Mouse (Mus musculus) C2C12 (cell line): ENCODE results near the gene Man1b1.

Source experiments
- CEBPB ChIP-seq: IDR thresholded peaks from one replicate; pipeline ENCODE4 v1.6.1; 2011; ENCODE audit warnings: low read depth, mild to moderate bottlenecking, control low read depth, moderate library complexity
- CTCF ChIP-seq: IDR thresholded peaks from one replicate; pipeline ENCODE4 v1.5.1; 2011; ENCODE audit not compliant: control insufficient read depth, insufficient read depth, insufficient read length
- MAX ChIP-seq: IDR thresholded peaks from one replicate; pipeline ENCODE4 v1.6.1; 2011; ENCODE audit warnings: mild to moderate bottlenecking, control low read depth

DNA sequence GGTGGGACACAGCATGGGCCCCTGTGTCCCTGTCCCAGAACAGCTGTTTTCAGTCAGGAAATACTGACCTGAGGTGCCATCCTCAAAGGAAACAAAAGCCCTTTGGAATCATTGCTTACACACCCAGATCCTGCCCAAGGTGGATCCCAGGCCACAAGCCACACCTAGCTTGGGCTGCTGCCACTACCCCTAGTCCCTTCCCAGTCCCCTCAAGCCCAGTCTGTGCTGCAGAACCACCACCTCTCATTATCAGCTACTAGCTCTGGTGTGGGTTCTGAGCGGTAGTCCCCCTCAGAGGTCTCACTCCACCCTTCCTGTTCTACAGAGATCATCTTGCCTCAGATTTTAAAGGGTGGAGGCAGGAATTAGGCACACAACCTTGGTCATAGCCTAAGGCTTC is 45.8 kb upstream of the Man1b1 start:
- no peak for TF ChIP-seq CTCF
- TF ChIP-seq MAX: no peak
- no peak for TF ChIP-seq CEBPB
